Mouse (Mus musculus) T-cell, adult 2 months (primary cell): Measurements from ENCODE around the gene Pck1.
A peak's percentile ranks its signal among the peaks of the same experiment; 100 is the strongest.

Experiments used
- DNase-seq: peaks from one replicate; pipeline ENCODE4 v3.0.0; 2022; ENCODE audit warnings: low spot score

Pck1 gene

GRCm38 (mm10) chr2:173151352-173151751, 1.5 kb upstream of the Pck1 start:
- no peak for DNase-seq

GRCm38 (mm10) chr2:173151784-173152284, 1.0 kb upstream of the Pck1 start:
- DNase-seq, result no peak

- no peak for DNase-seq
Measured at GRCm38 (mm10) chr2:173153266-173153665, 418 bp downstream of the Pck1 start.

GRCm38 (mm10) chr2:173154513-173154912, 1.7 kb downstream of the Pck1 start:
- no peak for DNase-seq

GRCm38 (mm10) chr2:173154962-173155361, 2.1 kb downstream of the Pck1 start:
- no peak for DNase-seq

- no peak for DNase-seq
Measured at GRCm38 (mm10) chr2:173155907-173156306, 3.1 kb downstream of the Pck1 start.

GRCm38 (mm10) chr2:173156923-173157322, 4.1 kb downstream of the Pck1 start:
- DNase-seq, result no peak

- DNase-seq, result no peak
Measured at GRCm38 (mm10) chr2:173157376-173157775, 4.5 kb downstream of the Pck1 start.

GRCm38 (mm10) chr2:173157871-173158270, 5.0 kb downstream of the Pck1 start:
- DNase-seq, result no peak

GRCm38 (mm10) chr2:173158390-173159055, 5.7 kb downstream of the Pck1 start:
- no peak for DNase-seq

- peak; percentile 59 for DNase-seq
Measured at GRCm38 (mm10) chr2:173159354-173160311, 6.8 kb downstream of the Pck1 start.

- DNase-seq, result no peak
Measured at GRCm38 (mm10) chr2:173163380-173163779, 10.5 kb downstream of the Pck1 start.

- no peak for DNase-seq
Measured at GRCm38 (mm10) chr2:173164358-173164757, 11.5 kb downstream of the Pck1 start.

- DNase-seq, result no peak
Measured at GRCm38 (mm10) chr2:173164946-173165345, 12.1 kb downstream of the Pck1 start.

- DNase-seq, result no peak
Measured at GRCm38 (mm10) chr2:173165357-173165756, 12.5 kb downstream of the Pck1 start.

GRCm38 (mm10) chr2:173168411-173168851, 15.6 kb downstream of the Pck1 start:
- no peak for DNase-seq

GRCm38 (mm10) chr2:173170081-173170480, 17.2 kb downstream of the Pck1 start:
- no peak for DNase-seq

GRCm38 (mm10) chr2:173170715-173171114, 17.9 kb downstream of the Pck1 start:
- DNase-seq, result no peak

GRCm38 (mm10) chr2:173171470-173171869, 18.6 kb downstream of the Pck1 start:
- no peak for DNase-seq

GRCm38 (mm10) chr2:173171956-173172355, 19.1 kb downstream of the Pck1 start:
- no peak for DNase-seq

GRCm38 (mm10) chr2:173172386-173172785, 19.5 kb downstream of the Pck1 start:
- no peak for DNase-seq

- DNase-seq, result no peak
Measured at GRCm38 (mm10) chr2:173173008-173173407, 20.2 kb downstream of the Pck1 start.
